Mouse (Mus musculus): Measurements from ENCODE around the gene Gabbr1. TPM values are rescaled to one million over a fixed set of nuclear protein-coding genes. Genes with fewer than 3 reads are reported as not detected.
A peak's percentile ranks its signal among the peaks of the same experiment; 100 is the strongest.
"Not testable (repeated sequence)": the region's sequence is repeated elsewhere in the genome, so short reads cannot be mapped to it uniquely, and the experiment has no call there.

The Gabbr1 gene
- total RNA-seq (2021): 10 to 100 TPM in 1 of 2 experiments, 1 to 10 TPM in 1; 8.8 to 11.0 TPM
- long read RNA-seq, experiment 1, partial matches to known transcripts: 0 of 6 reads
- long read RNA-seq, experiment 1, other reads (novel, unspliced or antisense): 3 of 6 reads
- long read RNA-seq, experiment 2, partial matches to known transcripts: 2 of 4 reads
- long read RNA-seq, experiment 2, other reads (novel, unspliced or antisense): 2 of 4 reads

GRCm38 (mm10) chr17:37045611-37046311 lies at the start of gene Gabbr1:
TSS of gene Gabbr1 (plus strand) at chr17:37045966.
- peak; percentile 84 for DNase-seq

GRCm38 (mm10) chr17:36997033-36997735 lies 48.6 kb upstream of the Gabbr1 start:
- DNase-seq: peak; percentile 23

- DNase-seq: no peak
Measured at GRCm38 (mm10) chr17:36998477-36998876, 47.3 kb upstream of the Gabbr1 start.

- no peak for DNase-seq
Measured at GRCm38 (mm10) chr17:37000863-37001262, 44.9 kb upstream of the Gabbr1 start, which contains the start of gene Zfp57. TSS of gene Zfp57 (plus strand) at chr17:37001163.

- no peak for DNase-seq
Measured at GRCm38 (mm10) chr17:37002364-37003330, 43.1 kb upstream of the Gabbr1 start.

- DNase-seq: no peak
Measured at GRCm38 (mm10) chr17:37003366-37003765, 42.4 kb upstream of the Gabbr1 start.

- DNase-seq: no peak
Measured at GRCm38 (mm10) chr17:37008161-37008560, 37.6 kb upstream of the Gabbr1 start.

GRCm38 (mm10) chr17:37009460-37010042 lies 36.2 kb upstream of the Gabbr1 start:
- DNase-seq: no peak

- no peak for DNase-seq
Measured at GRCm38 (mm10) chr17:37011719-37012118, 34.0 kb upstream of the Gabbr1 start.

GRCm38 (mm10) chr17:37012141-37012540 lies 33.6 kb upstream of the Gabbr1 start:
- no peak for DNase-seq

- no peak for DNase-seq
Measured at GRCm38 (mm10) chr17:37016333-37016732, 29.4 kb upstream of the Gabbr1 start.

- DNase-seq: no peak
Measured at GRCm38 (mm10) chr17:37018328-37018727, 27.4 kb upstream of the Gabbr1 start.

- DNase-seq: not testable (repeated sequence)
Measured at GRCm38 (mm10) chr17:37019242-37019641, 26.5 kb upstream of the Gabbr1 start.

GRCm38 (mm10) chr17:37022628-37023576 lies 22.9 kb upstream of the Gabbr1 start, which contains the start of gene Mog:
TSS of gene Mog (minus strand) at chr17:37023398.
- no peak for DNase-seq

- no peak for DNase-seq
Measured at GRCm38 (mm10) chr17:37026425-37026824, 19.3 kb upstream of the Gabbr1 start.

GRCm38 (mm10) chr17:37027486-37027885 lies 18.3 kb upstream of the Gabbr1 start:
- DNase-seq: no peak

- no peak for DNase-seq
Measured at GRCm38 (mm10) chr17:37028212-37028611, 17.6 kb upstream of the Gabbr1 start.

- peak; percentile 80 for DNase-seq
Measured at GRCm38 (mm10) chr17:37028683-37029120, 17.1 kb upstream of the Gabbr1 start.

GRCm38 (mm10) chr17:37029162-37029561 lies 16.6 kb upstream of the Gabbr1 start:
- no peak for DNase-seq
